Mouse (Mus musculus) layer of hippocampus, adult 2 months (tissue): ENCODE measurements around the gene Arrdc2. TPM values are rescaled to one million over a fixed set of nuclear protein-coding genes. Genes with fewer than 3 reads are reported as not detected.
"Not testable (repeated sequence)": the region's sequence is repeated elsewhere in the genome, so short reads cannot be mapped to it uniquely, and the experiment has no call there.

Experiments
- DNase-seq, 2 experiments: peaks; one replicate each; pipeline ENCODE4 v3.0.0; 2022; ENCODE audit warnings: low spot score in 2 of 2
- H3K27ac ChIP-seq: fragments of 200-600 bp; 2 replicates; pipeline ENCODE4 v1.8.1; 2022
- H3K4me3 ChIP-seq: fragments of 200-600 bp; 2 replicates; pipeline ENCODE4 v1.8.1; 2022; ENCODE audit warnings: mild to moderate bottlenecking
- CTCF ChIP-seq: fragments of 200-600 bp; conservative IDR thresholded peaks from 2 replicates; pipeline ENCODE4 v1.8.1; 2022; ENCODE audit warnings: antibody characterized with exemption, mild to moderate bottlenecking, moderate library complexity
- total RNA-seq, 2 experiments: library from RNA; stranded (reverse); gene quantifications; 2 replicates each; pipeline ENCODE4 v1.2.3; 2021

Arrdc2 gene
- total RNA-seq, 2 experiments from 2014 or later = 13.8 to 20.9 TPM

DNA sequence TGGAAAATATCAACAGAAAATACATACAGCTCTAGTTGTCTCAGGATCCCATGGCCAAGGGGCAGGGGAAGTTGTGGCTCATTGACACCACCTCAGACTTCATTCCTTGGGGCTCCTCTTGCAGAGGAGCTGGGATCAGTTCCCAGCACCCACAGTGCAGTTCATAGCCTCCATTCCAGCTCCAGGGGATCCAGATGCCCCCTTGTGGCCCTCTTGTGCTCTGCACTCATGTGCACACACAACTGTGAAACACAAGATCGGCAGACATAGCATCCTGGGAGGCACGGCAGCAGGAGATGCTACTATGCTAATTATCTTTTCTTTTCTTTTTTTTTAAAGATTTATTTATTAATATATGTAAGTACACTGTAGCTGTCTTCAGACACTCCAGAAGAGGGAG lies 12.5 kb downstream of the Arrdc2 start:
- peak; percentile 43 for TF ChIP-seq CTCF
- Histone ChIP-seq H3K4me3 (no peak overlapping the region), H3K27ac (no peak overlapping the region)
- DNase-seq = no peak

DNA sequence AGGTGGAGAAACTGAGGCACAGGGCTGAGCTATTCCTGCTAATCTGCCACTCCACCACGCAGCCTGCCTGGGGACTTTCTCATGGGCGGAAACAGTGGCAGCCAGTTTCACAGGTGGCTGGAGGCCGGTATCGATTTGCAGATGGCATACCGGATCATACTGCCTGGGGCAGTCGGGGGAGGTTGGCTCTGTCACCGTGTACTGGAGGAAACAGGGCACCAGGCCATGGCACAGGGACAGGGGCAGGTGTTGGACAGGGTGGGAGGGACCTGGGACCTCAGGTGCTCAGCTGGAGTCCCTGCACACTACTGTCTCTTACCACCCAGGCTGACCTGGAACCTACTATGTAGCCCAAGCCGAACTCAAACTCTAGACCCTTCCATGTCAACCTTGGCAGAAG lies 13.7 kb downstream of the Arrdc2 start:
- TF ChIP-seq CTCF = no peak

DNA sequence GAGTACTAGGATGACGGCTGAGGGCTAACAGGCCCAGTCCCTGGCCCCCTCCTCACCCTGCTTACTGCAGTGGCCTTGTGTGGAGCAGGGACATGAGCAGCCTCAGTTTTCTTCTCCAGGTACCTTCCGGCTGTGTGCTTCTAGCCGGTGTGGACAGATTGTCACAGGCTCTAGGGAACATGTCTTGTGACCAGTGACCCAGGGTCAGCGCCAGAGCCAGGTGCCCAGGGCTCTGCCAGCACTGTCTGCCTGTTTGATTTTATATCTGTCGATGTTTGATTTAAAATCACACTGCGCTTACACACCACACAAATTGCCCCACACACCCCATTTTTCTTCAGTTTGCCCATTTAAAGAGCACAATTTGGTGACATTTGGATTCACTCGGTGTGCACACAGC lies 15.7 kb downstream of the Arrdc2 start:
- H3K27ac ChIP-seq = no peak overlapping the region
- no peak for TF ChIP-seq CTCF
- H3K4me3 ChIP-seq = no peak overlapping the region
- no peak for DNase-seq

More for the DNA sequence above, 13.7 kb downstream of the Arrdc2 start:
- no peak for DNase-seq
- no peak overlapping the region for H3K4me3 ChIP-seq
- no peak overlapping the region for H3K27ac ChIP-seq

DNA sequence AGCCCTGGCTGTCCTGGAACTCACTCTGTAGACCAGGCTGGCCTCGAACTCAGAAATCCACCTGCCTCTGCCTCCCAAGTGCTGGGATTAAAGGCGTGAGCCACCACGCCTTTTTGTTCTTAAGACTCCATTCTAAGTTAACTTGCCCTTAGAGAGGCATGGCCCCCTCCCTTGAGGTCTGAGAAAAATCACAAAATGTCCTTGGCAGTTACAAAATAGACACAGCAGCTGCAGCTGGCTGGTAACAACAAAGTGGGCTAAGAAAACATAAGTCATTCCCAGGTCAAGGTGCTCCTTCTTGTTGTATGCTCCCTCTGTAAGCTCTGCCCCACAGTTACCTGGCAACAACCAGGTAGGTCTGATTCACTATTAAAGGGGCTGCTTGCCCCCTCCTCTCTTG lies 16.9 kb downstream of the Arrdc2 start:
- not testable (repeated sequence) for H3K4me3 ChIP-seq, DNase-seq, H3K27ac ChIP-seq

DNA sequence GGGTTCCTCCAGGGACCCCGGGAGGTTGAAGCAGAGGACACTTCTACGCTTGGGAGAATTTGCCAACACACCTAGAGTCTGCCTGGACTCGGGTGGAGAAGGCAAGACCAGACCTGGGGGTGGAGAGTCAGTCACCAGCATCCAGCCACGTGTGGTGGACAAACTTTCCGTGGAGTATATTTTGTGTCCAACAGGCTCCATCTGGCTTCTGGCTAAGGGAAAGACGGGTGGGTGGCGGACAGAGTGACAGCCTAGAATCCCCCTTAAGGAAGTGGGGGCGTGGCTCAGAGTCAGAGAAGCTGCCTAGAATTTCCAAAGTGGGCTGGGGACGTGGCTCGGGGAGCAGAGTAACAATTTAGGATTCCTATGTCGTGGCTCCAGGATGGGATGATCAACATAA lies 17.5 kb downstream of the Arrdc2 start:
- Histone ChIP-seq H3K27ac (no peak overlapping the region), H3K4me3 (no peak overlapping the region)
- no peak for TF ChIP-seq CTCF
- no peak for DNase-seq

DNA sequence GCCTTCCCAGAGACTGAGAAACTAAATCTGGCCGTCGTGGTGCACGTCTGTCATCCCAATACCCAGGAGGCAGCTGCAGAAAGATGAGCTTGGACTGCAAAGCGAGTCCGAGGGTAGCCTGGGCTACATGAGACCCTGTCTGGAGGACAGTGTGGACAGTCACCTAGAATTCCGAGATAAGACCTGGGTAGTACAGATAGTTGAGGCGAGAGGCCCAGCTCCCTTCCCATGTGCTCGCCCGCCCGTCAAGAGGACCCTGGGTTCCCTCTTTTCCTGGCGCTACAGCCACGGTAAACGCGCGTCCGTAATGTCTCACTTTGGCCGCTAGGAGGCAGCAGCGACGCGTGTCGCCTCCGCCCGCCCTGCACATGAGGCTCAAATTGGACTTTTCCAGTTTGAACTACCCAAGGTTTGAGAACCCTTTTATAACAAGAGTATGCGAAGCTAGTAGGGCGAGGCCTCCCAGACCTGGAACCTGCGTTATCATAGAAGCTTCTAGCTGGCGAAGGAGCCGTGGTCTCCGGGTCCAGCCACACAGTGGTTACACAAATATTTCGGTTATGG lies 18.0 kb downstream of the Arrdc2 start:
- DNase-seq = peak in 1 of 2 experiments; percentile 58
- peak; percentile 99 for TF ChIP-seq CTCF

DNA sequence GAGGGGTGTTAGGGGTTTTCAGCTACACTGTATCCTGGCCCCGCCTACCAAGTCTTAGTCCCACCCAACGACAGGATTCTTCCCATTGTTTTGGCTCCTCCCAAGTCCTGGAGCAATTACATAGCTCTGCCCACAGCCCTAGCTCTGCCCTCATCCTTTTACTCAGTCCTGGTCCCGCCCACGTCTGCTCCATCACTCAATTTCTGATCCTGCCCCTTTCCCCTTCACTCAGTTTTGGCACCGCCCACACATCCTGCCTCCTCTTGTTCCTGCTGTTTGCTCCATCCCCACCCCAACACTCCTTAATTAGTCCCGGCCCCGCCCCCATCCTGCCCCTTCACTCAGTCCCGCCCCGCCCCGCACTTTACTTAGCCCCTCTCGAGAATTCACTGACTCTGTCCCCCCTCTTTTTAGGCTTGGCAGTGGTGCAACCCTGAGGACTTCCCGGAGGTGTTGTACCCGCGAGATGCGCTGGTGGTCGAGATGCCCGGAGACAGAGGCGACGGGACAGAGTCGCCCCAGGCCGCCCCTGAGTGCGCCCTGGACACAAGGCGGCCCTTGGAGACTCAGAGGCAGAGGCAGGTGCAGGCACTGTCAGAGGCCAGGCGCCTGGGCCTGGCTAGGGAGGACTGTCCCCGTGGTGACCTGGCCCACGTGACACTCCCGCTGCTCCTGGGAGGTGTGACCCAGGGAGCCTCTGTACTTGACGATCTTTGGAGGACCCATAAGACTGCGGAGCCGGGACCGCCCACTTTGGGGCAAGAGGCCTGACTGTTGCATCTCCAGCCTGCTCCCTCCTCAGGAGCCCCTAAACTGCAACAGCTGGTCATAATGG lies 19.2 kb downstream of the Arrdc2 start:
- H3K4me3 ChIP-seq = no peak overlapping the region
- TF ChIP-seq CTCF = no peak
- no peak for DNase-seq
- H3K27ac ChIP-seq = no peak overlapping the region

More for the DNA sequence above, 18.0 kb downstream of the Arrdc2 start:
- Histone ChIP-seq H3K4me3 (no peak overlapping the region), H3K27ac (no peak overlapping the region)

DNA sequence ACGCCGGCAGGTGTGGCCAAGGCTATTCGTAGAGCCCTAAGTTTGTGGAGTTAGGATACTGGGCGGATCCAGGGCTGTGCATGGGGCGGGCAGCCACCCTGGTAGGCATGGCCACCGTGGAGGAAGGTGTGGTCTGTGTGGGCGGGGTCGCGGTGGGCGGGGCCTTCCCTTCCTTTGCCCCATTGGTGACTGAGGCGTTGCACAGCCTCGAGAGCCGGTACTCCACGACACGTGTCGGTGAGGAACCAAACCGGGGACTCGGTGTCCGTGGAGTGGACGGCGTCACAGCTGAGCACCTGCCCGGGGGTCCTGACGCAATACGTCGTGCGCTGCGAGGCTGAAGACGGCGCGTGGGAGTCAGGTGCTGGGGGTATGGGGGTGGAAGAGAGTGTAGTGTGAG lies 22.8 kb downstream of the Arrdc2 start:
- no peak for TF ChIP-seq CTCF
- Histone ChIP-seq H3K27ac (no peak overlapping the region), H3K4me3 (peak overlapping the region; percentile 39)
- DNase-seq = no peak

DNA sequence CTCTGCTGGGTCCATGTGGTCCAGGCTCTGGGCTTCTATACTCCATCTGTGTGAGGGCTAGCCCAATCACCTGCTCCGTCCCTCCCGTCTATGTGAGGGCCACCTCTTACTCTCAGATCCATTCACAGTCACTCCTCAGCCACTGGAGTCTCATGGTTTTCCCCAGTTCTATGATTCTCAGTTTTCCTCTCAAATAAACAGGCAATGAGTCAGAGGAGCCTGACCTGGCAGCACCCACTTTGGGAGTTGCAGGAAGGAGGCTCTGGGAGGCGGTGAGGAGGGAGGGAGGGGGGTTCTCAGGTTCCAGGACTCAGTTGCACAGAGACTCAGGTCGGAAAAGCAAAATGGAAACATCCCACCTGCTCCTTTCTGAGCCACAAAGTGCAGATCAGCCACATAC lies 26.6 kb downstream of the Arrdc2 start:
- no peak overlapping the region for H3K27ac ChIP-seq
- H3K4me3 ChIP-seq = no peak overlapping the region
- DNase-seq = no peak
- TF ChIP-seq CTCF = no peak

DNA sequence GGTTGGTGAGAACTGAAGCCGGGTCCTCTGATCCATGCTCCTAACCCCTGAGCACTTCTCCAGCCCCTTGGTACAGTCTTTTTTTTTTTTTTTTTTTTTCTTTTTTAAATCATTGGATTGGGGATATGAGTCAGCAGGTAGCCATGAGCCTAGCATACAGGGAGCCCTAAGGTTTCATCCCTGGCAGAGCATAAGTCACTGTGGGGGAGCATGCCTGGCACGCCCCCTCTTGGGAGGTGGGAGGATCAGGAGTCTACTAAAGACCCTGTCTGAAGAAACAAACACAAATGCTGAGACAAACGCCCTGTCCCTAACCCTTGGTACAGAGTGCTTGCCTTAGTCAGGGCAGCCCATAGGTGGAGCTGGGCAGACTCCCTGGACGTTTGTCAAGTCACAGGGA lies 27.5 kb downstream of the Arrdc2 start:
- no peak for DNase-seq
- Histone ChIP-seq H3K4me3 (no peak overlapping the region), H3K27ac (no peak overlapping the region)
- TF ChIP-seq CTCF = no peak

DNA sequence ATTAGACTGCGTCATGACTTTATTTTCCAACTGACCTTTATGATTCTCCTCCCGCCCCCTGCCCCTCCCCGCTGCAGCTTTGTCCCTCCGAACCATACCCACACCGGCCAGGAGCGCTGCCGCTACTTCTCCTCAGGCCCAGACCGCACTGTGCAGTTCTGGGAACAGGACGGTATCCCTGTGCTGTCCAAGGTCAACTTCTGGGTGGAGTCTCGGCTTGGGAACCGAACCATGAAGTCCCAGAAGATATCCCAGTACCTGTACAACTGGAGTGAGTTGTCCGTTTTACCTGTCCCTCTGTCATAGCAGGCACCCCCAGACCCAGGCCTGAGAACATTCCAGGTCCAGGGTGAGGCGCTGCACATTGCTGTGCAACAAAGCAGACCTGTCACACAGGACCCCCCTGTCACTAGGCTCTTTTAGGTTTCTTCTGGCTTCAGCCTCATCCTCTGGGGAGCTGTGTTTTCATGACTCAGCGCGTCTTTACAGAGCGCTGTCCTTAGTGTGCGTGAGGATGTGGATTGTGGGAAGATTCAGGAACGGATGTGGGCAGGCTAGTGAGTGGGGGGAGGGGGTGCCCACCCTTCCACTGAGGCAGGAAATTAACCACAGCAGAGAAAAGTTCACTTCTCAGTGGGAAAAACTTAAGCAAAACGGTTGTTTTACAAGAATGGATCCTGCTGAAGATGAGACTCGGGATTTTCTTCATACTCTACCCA lies 28.4 kb downstream of the Arrdc2 start:
- Histone ChIP-seq H3K4me3 (no peak overlapping the region), H3K27ac (no peak overlapping the region)
- no peak for TF ChIP-seq CTCF
- DNase-seq = no peak

DNA sequence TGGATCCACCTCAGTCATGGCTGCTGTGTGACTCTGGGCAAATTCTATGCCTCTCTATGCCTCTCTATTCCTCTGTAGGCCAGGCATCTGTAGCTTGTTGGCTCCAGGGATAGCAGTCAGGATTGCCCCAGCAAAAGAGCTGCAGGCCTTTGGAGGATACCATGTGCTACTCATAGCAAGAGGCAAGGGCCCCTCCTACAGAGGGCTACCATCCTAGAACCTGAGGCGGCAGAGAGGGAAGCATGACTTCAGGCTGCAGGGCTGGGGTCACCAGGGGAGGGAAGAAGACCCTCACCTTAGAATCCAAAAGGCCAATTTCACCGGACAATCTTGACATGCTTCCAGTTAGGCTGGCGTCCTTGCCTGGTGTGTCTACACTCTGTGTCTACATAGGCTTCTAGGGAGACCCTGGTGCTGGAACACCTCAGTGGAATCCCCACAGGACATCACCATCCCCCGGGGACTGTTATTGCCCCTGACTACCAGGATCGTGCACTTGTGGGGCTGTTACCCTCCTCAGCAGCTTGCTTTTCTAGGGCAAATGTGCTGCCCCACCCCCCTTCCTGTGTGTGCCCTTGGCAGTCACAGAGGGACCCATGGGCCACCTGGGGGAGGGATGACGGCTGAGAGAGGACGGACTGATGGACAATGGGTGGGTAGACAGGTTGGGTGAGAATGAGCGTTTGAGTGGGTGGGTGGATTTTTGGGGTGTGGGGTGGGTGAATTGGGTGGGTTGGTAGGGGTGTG lies 30.4 kb downstream of the Arrdc2 start:
- TF ChIP-seq CTCF = no peak
- peak overlapping the region; percentile 59; the same call in 1 of the 2 replicates for H3K27ac ChIP-seq
- H3K4me3 ChIP-seq = no peak overlapping the region
- no peak for DNase-seq

DNA sequence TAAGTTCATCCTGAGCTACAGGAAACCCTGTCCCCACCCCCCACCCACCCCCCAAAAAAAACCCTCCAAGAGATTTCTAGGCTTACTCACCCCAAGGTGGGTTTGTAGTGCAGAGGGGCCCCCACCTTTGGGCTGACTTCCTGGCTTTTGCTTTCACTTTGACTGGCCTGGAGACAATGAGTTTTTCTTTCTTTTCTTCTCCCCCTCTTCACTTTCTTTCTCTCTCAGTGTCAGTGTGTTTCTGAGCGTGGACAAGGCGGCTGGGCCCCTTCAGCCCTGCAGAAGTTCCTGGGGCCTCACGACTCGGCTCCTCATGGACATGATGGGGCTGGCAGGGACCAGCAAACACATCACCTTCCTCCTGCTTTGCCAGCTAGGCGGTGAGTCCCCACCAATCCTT lies 31.3 kb downstream of the Arrdc2 start, which contains the start of gene Il12rb1:
Gene Il12rb1 (plus strand): TSS at position 211 of the 400 bp plus-strand sequence.
- no peak for TF ChIP-seq CTCF
- no peak for DNase-seq
- no peak within 1 kb of the TSS for H3K4me3 ChIP-seq
- peak within 1 kb of the TSS; percentile 70 for H3K27ac ChIP-seq
